Mouse (Mus musculus) cerebellum, postnatal 10 days (tissue): Measurements from ENCODE around the gene Man1a.

Source experiments
- DNase-seq, 2 experiments: peaks; one replicate each; pipeline ENCODE4 v3.0.0; 2021; ENCODE audit warnings: mixed read lengths in 2 of 2

Man1a gene

GRCm38 (mm10) chr10:54060587-54060986 lies 15.8 kb downstream of the Man1a start:
- no peak for DNase-seq

GRCm38 (mm10) chr10:54059679-54060249 lies 16.6 kb downstream of the Man1a start:
- DNase-seq: peak in 1 of 2 experiments; percentile 20

- DNase-seq: no peak
These were observed 17.3 kb downstream of the Man1a start for GRCm38 (mm10) chr10:54059092-54059496.

GRCm38 (mm10) chr10:54058657-54059056 lies 17.8 kb downstream of the Man1a start:
- DNase-seq: no peak

GRCm38 (mm10) chr10:54054188-54054587 lies 22.2 kb downstream of the Man1a start:
- no peak for DNase-seq

- DNase-seq: no peak
These were observed 28.5 kb downstream of the Man1a start for GRCm38 (mm10) chr10:54047885-54048284.

- no peak for DNase-seq
These were observed 33.1 kb downstream of the Man1a start for GRCm38 (mm10) chr10:54043358-54043757.

- no peak for DNase-seq
These were observed 34.1 kb downstream of the Man1a start for GRCm38 (mm10) chr10:54042212-54042840.

GRCm38 (mm10) chr10:54040261-54041165 lies 35.9 kb downstream of the Man1a start:
- no peak for DNase-seq

GRCm38 (mm10) chr10:54039754-54040153 lies 36.7 kb downstream of the Man1a start:
- no peak for DNase-seq

GRCm38 (mm10) chr10:54038734-54039133 lies 37.7 kb downstream of the Man1a start:
- DNase-seq: no peak

GRCm38 (mm10) chr10:54038180-54038579 lies 38.2 kb downstream of the Man1a start:
- no peak for DNase-seq

GRCm38 (mm10) chr10:54037348-54038010 lies 38.9 kb downstream of the Man1a start:
- DNase-seq: no peak

GRCm38 (mm10) chr10:54035586-54035985 lies 40.8 kb downstream of the Man1a start:
- no peak for DNase-seq

- no peak for DNase-seq
These were observed 41.6 kb downstream of the Man1a start for GRCm38 (mm10) chr10:54034779-54035178.

GRCm38 (mm10) chr10:54032316-54033092 lies 43.9 kb downstream of the Man1a start:
- DNase-seq: peak; percentile 15 to 33

GRCm38 (mm10) chr10:54028866-54029265 lies 47.5 kb downstream of the Man1a start:
- DNase-seq: no peak

GRCm38 (mm10) chr10:54026738-54027427 lies 49.5 kb downstream of the Man1a start:
- DNase-seq: no peak

- DNase-seq: no peak
These were observed 50.3 kb downstream of the Man1a start for GRCm38 (mm10) chr10:54026101-54026500.

GRCm38 (mm10) chr10:54017904-54018454 lies 58.4 kb downstream of the Man1a start:
- no peak for DNase-seq

- no peak for DNase-seq
These were observed 62.2 kb downstream of the Man1a start for GRCm38 (mm10) chr10:54014116-54014758.
